Mouse (Mus musculus) intestine, postnatal 0 days (tissue): ENCODE measurements around the gene Srsf2. TPM values are rescaled to one million over a fixed set of nuclear protein-coding genes. Genes with fewer than 3 reads are reported as not detected.
A peak's percentile ranks its signal among the peaks of the same experiment; 100 is the strongest.
"Not testable (repeated sequence)": the region's sequence is repeated elsewhere in the genome, so short reads cannot be mapped to it uniquely, and the experiment has no call there.

Experiments used
- ATAC-seq: fragments of 200-750 bp; cut with Nextera tagmentation; 2 replicates; pipeline ENCODE4 v1.8.0; 2017; ENCODE audit warnings: mild to moderate bottlenecking, moderate TSS enrichment, moderate library complexity
- H3K27ac ChIP-seq: fragments of 300-500 bp; sonication (generic); 2 replicates; pipeline ENCODE4 v1.5.1; 2014; ENCODE audit warnings: mild to moderate bottlenecking, low read depth, low read length, moderate library complexity
- H3K27me3 ChIP-seq: fragments of 300-500 bp; sonication (generic); replicated peaks from 2 replicates; pipeline ENCODE4 v1.6.1; 2014; ENCODE audit warnings: low read length, mixed read lengths; ENCODE audit not compliant: control insufficient read depth, insufficient read depth
- H3K36me3 ChIP-seq: fragments of 300-500 bp; sonication (generic); 2 replicates; pipeline ENCODE4 v1.6.1; 2014; ENCODE audit warnings: mild to moderate bottlenecking, moderate library complexity; ENCODE audit not compliant: control insufficient read depth, insufficient read depth
- H3K4me1 ChIP-seq: fragments of 300-500 bp; sonication (generic); replicated peaks from 2 replicates; pipeline ENCODE4 v1.6.1; 2014; ENCODE audit warnings: antibody characterized with exemption, low read length, mixed read lengths; ENCODE audit not compliant: control insufficient read depth, insufficient read depth
- H3K4me2 ChIP-seq: fragments of 300-500 bp; sonication (generic); replicated peaks from 2 replicates; pipeline ENCODE4 v1.6.1; 2014; ENCODE audit warnings: low read depth, mild to moderate bottlenecking, moderate library complexity
- H3K4me3 ChIP-seq: fragments of 300-500 bp; sonication (generic); 2 replicates; pipeline ENCODE4 v1.5.1; 2014; ENCODE audit warnings: low read depth, low read length
- H3K9ac ChIP-seq: fragments of 300-500 bp; sonication (generic); 2 replicates; pipeline ENCODE4 v1.6.1; 2014; ENCODE audit warnings: mild to moderate bottlenecking, low read depth, low read length
- H3K9me3 ChIP-seq: fragments of 300-500 bp; sonication (generic); 2 replicates; pipeline ENCODE4 v1.6.1; 2016; ENCODE audit warnings: mixed run types; ENCODE audit not compliant: control insufficient read depth
- CTCF ChIP-seq: sonication (generic); IDR thresholded peaks from 2 replicates; pipeline ENCODE4 v1.5.1; 2016; ENCODE audit warnings: low read depth, mild to moderate bottlenecking, control low read depth, antibody characterized with exemption, moderate library complexity
- WGBS: fragments of 180-500 bp; shearing (Covaris S2); extraction: QIAGEN DNeasy Blood & Tissue Kit; methylation state at CpG from one replicate; pipeline ENCODE4 v1.1.7; 2014; 5-methylcytosine and 5-hydroxymethylcytosine counted together
- polyA plus RNA-seq: library from polyadenylated mRNA; unstranded; fragments of >200 nt; fragmentation: Nextera tagmentation; extraction: Ambion mirVana; gene quantifications from 2 replicates; pipeline ENCODE4 v1.2.1, GENCODE M21; 2015

Gene Srsf2
- polyA plus RNA-seq: 354 and 366 TPM in 2 replicates

DNA sequence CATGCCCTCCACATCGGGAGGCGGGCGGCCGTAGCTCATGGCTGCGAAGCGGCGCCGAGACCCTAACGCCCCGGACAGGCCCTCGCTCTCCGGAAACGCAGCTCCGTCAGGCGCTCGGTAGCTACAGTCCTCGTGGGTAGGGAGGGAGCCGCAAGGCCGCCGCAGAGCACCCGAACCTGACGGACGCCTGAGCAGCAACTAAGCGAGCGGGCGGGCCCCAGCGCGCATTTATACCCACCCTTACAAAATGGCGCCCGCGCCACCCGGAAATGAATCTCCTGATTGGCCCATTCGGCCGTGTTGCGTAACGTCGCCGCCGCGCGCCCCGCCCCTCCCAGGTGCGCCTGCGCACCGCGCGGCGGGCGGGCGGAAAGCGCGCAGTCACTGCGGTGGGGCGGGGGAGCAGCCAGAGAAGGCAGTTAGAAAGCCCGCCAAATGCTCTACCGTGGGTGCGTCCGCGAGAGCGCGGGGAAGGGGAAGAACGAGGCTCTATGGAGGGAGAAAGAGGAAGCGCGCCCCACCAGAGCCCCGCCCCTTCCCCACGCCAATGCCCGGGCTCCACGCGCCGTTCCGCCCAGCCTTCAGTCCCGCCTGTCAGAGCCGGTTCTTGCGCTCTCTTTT lies at the start of gene Srsf2:
TSS of gene Srsf2 (minus strand) at position 204 of the 621 bp plus-strand sequence.
- under 1% methylated on average over 74 of the region's 74 CpGs for WGBS
- peak; percentile 81 for ATAC-seq
- Histone ChIP-seq H3K27me3 (no peaks in the 10 kb centered on the region), H3K36me3 (peaks cover 25% of the 10 kb centered on the region), H3K27ac (peak within 1 kb of the TSS; percentile 97), H3K4me3 (peak within 1 kb of the TSS; percentile 93), H3K4me2 (peak within 1 kb of the TSS; percentile 72), H3K4me1 (no peaks in the 10 kb centered on the region), H3K9me3 (no peaks in the 10 kb centered on the region), H3K9ac (peak within 1 kb of the TSS; percentile 96)
- TF ChIP-seq CTCF: no peak

DNA sequence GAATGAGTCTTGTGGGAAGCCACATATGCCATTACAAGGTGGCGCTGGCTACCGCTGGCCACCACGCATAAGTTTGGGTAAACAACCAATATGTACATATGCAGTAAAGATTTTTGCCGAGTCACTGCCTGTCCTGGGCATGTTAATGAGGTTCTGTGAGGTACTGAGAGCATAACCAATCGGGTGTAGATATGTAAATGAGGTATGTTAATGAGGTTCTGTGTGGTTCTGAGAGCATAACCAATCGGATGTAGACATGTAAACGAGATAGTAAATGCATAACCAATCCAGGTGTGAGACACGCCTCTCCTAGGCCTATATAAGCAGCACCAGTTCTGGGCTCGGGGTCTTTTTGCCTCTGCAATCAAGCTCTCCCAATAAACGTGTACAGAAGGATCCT lies 49.7 kb upstream of the Srsf2 start:
- not testable (repeated sequence) for H3K27ac ChIP-seq, H3K9me3 ChIP-seq, H3K4me2 ChIP-seq, ATAC-seq, H3K36me3 ChIP-seq, H3K27me3 ChIP-seq, H3K9ac ChIP-seq, H3K4me3 ChIP-seq, H3K4me1 ChIP-seq
- WGBS: 90% methylated on average over 10 of the region's 10 CpGs

DNA sequence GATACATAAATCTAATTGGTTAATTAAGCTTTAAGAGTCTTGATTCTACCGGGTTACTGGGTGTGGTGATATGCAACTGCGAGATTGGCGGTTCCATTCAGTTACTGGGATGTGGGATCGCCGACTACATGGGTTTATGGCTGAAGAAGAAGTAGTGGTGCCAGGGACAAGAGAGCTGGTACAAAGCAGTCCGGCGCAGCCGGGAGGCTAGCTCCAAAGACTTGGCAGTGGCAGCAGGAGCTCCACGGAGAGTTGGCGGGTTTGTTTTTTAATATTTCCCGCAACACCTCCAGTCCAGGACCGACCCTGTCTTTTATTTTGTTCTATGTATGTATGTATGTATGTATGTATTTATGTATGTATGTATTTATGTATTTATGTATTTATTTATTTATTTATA lies 46.4 kb upstream of the Srsf2 start:
- no peak overlapping the region for H3K4me2 ChIP-seq
- no peak for TF ChIP-seq CTCF
- 92% methylated on average over 12 of the region's 12 CpGs for WGBS
- no peak overlapping the region for H3K9ac ChIP-seq
- 0 out of 2 replicates have a peak, but pooled peaks cover 3% of the 10 kb centered on the region for H3K27me3 ChIP-seq
- H3K4me1 ChIP-seq: no peaks in the 10 kb centered on the region
- no peak overlapping the region for H3K4me3 ChIP-seq
- no peaks in the 10 kb centered on the region for H3K36me3 ChIP-seq
- no peak overlapping the region for H3K27ac ChIP-seq
- no peak for ATAC-seq
- no peaks in the 10 kb centered on the region for H3K9me3 ChIP-seq

DNA sequence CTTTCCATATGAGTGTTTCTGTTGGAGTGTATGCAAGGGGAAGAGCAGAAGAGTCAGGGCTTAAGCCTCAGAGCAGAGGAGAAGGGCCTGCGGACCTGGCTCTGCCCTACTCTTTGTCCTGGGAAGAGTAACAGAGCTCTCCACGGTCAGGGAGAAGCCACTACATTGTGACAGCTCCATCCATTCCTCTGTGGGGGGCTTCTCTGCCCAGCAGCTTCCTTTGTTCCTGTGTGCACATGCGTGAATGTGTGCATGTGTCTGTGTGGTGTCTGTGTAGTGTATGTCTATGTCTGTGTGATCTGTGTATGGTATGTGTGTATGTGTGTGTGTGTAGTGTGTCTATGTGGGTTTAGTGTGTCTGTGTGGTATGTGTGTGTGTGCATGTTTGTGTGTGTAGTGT lies 42.5 kb upstream of the Srsf2 start:
- Histone ChIP-seq H3K9ac (no peak overlapping the region), H3K4me2 (no peak overlapping the region), H3K36me3 (no peaks in the 10 kb centered on the region), H3K4me1 (no peaks in the 10 kb centered on the region), H3K4me3 (no peak overlapping the region), H3K27ac (no peak overlapping the region), H3K9me3 (no peaks in the 10 kb centered on the region), H3K27me3 (0 out of 2 replicates have a peak, but pooled peaks cover 3% of the 10 kb centered on the region)
- WGBS: 76% methylated on average over 3 of the region's 3 CpGs
- no peak for ATAC-seq
- TF ChIP-seq CTCF: no peak

DNA sequence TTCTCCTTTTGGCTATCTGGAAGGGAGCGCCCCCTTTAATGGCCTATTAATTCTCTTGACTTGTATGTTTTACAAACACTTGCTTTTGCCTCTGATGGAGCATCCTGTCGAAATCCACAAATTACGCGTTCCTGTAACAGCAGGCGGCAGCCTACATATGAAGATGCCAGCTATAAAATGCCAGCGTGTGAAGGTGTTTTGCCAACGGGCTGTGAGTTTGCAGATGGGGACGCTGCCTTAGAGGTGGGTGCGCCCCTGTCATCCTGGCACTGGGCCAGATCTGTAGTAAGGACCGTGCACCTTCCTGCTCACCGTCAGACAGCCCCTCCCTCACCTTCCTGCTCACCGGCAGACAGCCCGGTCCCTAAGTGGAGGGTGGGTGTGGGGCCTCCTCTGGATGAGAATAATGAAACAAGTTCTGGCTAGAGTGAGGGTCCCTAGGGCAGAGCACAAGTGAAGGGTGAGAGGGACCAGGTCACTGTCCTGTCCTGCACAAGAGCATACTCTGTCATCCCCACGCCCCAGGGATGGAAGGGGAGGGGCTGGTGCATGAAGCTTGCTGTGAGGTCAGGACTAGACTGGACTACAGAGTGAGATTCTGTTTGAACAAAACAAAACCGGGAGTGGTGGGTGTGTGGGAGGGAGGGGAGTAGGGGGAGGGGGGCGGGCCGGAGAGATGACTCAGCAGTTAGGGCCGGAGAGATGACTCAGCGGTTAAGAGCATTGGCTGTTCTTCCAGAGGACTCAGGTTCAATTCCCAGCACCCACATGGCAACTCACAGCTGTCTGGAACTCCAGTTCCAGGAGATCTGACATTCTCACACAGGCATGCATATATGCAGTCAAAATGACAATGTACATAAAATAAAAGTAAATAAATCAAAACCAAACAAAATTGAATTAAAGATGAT lies 40.9 kb upstream of the Srsf2 start:
- Histone ChIP-seq H3K9ac (no peak overlapping the region), H3K27me3 (0 out of 2 replicates have a peak, but pooled peaks cover 3% of the 10 kb centered on the region), H3K4me3 (no peak overlapping the region), H3K9me3 (no peaks in the 10 kb centered on the region), H3K4me2 (no peak overlapping the region), H3K27ac (no peak overlapping the region), H3K36me3 (no peaks in the 10 kb centered on the region), H3K4me1 (no peaks in the 10 kb centered on the region)
- TF ChIP-seq CTCF: no peak
- ATAC-seq: no peak
- WGBS: 36% methylated on average over 19 of the region's 19 CpGs

DNA sequence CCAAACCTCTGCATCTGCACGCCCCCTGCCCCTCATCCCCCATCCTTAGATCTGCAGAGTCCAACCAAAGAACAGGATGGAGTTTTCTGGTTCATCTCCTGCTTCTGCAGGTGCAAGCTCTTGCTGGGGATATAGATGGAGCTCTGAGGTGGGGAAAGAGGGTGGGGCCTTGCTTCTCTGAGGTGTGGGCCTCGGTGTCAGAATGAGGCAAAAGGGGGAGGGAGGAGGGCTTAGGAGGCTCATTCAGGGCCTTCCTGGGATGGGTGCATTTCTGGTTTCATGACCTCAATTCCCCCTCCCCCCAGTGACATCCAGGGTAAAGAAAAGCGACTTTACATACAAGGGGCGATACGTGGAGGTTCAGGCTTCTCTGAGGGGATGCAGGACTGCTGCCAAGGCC lies 34.2 kb upstream of the Srsf2 start:
- no peak overlapping the region for H3K9ac ChIP-seq
- no peak overlapping the region for H3K4me3 ChIP-seq
- no peak overlapping the region for H3K4me2 ChIP-seq
- no peaks in the 10 kb centered on the region for H3K4me1 ChIP-seq
- ATAC-seq: no peak
- no peaks in the 10 kb centered on the region for H3K36me3 ChIP-seq
- no peaks in the 10 kb centered on the region for H3K9me3 ChIP-seq
- no peaks in the 10 kb centered on the region for H3K27me3 ChIP-seq
- 75% methylated on average over 5 of the region's 5 CpGs for WGBS
- no peak overlapping the region for H3K27ac ChIP-seq
- TF ChIP-seq CTCF: no peak
